Mouse (Mus musculus): Measurements from ENCODE around the gene Git1.

Git1 gene

GRCm38 (mm10) chr11:77515637-77516552 lies 22.5 kb downstream of the Git1 start, which contains the start of gene Trp53i13:
Gene Trp53i13 (minus strand): TSS chr11:77515980.
- ChIA-PET POLR2A (interaction anchor here in 3 of 4 experiments (0.5 to 16.4 kb wide), 21 partner anchors 13 to 832 kb away, joined by 3 to 210 read pairs (median 3); partner anchors contain the start of genes Git1 (in 3 of the 3), Ankrd13b (in 1 of the 3), Nufip2 (in 1 of the 3) and Taok1 (in 1 of the 3)), CTCF (interaction anchor here (0.5 to 6.4 kb wide), 11 partner anchors 8 to 221 kb away, joined by 3 to 32 read pairs (median 4); partner anchors contain the start of genes Git1 (in 1 of the 4) and Taok1 (in 1 of the 4))

DNA sequence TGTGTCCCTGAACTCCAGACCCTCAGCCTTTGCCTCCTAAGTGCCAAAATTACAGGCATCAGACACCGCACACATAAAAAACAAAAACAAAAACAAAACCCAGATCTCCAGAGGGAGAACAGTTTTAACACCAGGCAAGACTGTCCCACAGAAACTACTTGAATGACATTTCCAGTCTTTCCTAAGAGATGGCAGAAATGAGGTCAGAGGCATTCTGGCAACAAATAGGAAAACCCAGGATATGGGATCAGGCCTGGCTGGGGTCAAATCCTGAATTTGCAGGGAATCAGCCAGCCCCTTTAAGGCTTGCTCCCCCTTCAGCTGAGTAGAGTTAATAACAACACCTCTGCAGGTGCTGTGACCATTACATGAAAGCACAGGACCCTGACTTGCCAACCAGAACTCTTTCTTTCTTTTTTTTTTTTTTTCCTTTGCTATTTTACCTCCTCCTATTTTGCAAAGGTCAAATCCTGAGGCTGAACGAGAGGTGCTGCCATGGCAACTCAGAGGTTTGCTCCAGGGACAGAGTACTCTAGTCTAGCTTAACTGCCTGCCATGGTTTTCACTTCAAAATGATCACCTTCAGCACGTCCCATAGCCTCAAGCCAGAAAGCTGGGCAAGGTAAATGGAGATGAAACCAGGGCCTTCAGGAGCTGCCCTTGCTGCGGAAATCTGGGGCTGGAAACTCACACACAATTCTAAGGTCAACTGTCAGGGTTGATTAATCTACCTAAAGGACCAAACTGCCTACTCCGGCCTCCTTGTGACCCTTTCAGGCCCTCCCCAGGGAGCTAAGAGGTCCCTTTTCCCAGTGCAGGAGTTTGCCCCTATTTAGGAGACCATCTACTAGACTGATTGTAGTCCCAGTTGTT lies 23.4 kb downstream of the Git1 start:
- ChIA-PET POLR2A (interaction anchor here in 3 of 4 experiments (0.6 to 16.4 kb wide), 14 partner anchors 12 to 831 kb away, joined by 3 to 210 read pairs (median 3); partner anchors contain the start of genes Ankrd13b (in 1 of the 3), Git1 (in 1 of the 3) and Taok1 (in 1 of the 3)), CTCF (interaction anchor here in 2 of 4 experiments (0.6 to 1.8 kb wide), 7 partner anchors 9 to 221 kb away, joined by 3 to 14 read pairs (median 4); no protein-coding TSS in a partner anchor)

- CTCF ChIA-PET: interaction anchor here (0.5 to 1.8 kb wide), 5 partner anchors 10 to 44 kb away, joined by 3 to 14 read pairs (median 4); no protein-coding TSS in a partner anchor
- POLR2A ChIA-PET: interaction anchor here in 2 of 4 experiments (1.0 to 16.4 kb wide), 4 partner anchors 8 to 51 kb away, joined by 3 to 210 read pairs (median 4); partner anchors contain the start of genes Ankrd13b (in 1 of the 2) and Git1 (in 1 of the 2)
These were observed 24.9 kb downstream of the Git1 start for GRCm38 (mm10) chr11:77518051-77518798.

GRCm38 (mm10) chr11:77519043-77519442 lies 25.7 kb downstream of the Git1 start, which contains the start of gene Gm10392:
Gene Gm10392 (minus strand): TSS chr11:77519198.
- CTCF ChIA-PET: interaction anchor here in 2 of 4 experiments (1.1 to 2.0 kb wide), 5 partner anchors 9 to 18 kb away, joined by 3 to 7 read pairs (median 4); no protein-coding TSS in a partner anchor
- POLR2A ChIA-PET: interaction anchor here in 3 of 4 experiments (0.5 to 1.6 kb wide), 13 partner anchors 9 to 133 kb away, joined by 3 to 9 read pairs (median 3); partner anchors contain the start of gene Taok1 (in 1 of the 3)

GRCm38 (mm10) chr11:77520601-77521529 lies 27.5 kb downstream of the Git1 start:
- ChIA-PET CTCF (interaction anchor here in 3 of 4 experiments (0.6 to 2.0 kb wide), 7 partner anchors 13 to 468 kb away, joined by 3 to 12 read pairs (median 4); no protein-coding TSS in a partner anchor), POLR2A (interaction anchor here in 3 of 4 experiments (0.6 to 2.2 kb wide), 16 partner anchors 8 to 1836 kb away, joined by 3 to 7 read pairs (median 3); partner anchors contain the start of gene Rpl23a (in 1 of the 3))

GRCm38 (mm10) chr11:77525804-77526486 lies 32.6 kb downstream of the Git1 start:
- ChIA-PET POLR2A (interaction anchor here in 1 of 4 experiments (1.1 kb wide), 1 partner anchor 8 kb away, joined by 3 read pairs; no protein-coding TSS in a partner anchor), CTCF (interaction anchor here in 1 of 4 experiments (0.9 kb wide), 1 partner anchor 99 kb away, joined by 3 read pairs; no protein-coding TSS in a partner anchor)

DNA sequence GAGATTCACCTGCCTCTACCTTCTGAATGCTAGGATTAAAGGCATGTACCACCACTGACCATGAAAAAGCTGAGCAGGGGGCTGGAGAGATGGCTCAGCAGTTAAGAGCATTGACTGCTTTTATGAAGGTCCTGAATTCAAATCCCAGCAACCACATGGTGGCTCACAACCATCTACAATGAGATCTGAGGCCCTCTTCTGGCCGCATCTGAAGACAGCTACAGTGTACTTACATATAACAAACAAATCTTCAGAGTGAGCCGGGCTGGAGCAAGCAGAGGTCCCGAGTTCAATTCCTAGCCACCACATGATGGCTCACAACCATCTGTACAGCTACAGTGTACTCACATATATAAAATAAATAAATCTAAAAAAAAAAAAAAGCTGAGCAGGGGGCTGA lies 35.1 kb downstream of the Git1 start:
- ChIA-PET CTCF (interaction anchor here (0.6 to 1.5 kb wide), 27 partner anchors 9 to 849 kb away, joined by 3 to 13 read pairs (median 3); partner anchors contain the start of genes Abhd15 (in 1 of the 4) and Gm10392 (in 1 of the 4)), POLR2A (interaction anchor here in 3 of 4 experiments (0.5 to 2.8 kb wide), 19 partner anchors 9 to 101 kb away, joined by 3 to 21 read pairs (median 3); partner anchors contain the start of genes Abhd15 (in 2 of the 3), Trp53i13 (in 2 of the 3), Git1 (in 1 of the 3) and Gm10392 (in 1 of the 3))

- CTCF ChIA-PET: interaction anchor here in 1 of 4 experiments (0.7 kb wide), 1 partner anchor 549 kb away, joined by 3 read pairs; no protein-coding TSS in a partner anchor
These were observed 36.3 kb downstream of the Git1 start for GRCm38 (mm10) chr11:77529644-77530043.

GRCm38 (mm10) chr11:77530862-77531261 lies 37.5 kb downstream of the Git1 start:
- ChIA-PET CTCF (no interaction called here), POLR2A (no interaction called here)

More at GRCm38 (mm10) chr11:77529644-77530043, 36.3 kb downstream of the Git1 start:
- POLR2A ChIA-PET: interaction anchor here in 1 of 4 experiments (0.7 to 2.8 kb wide), 5 partner anchors 10 to 247 kb away, joined by 3 to 21 read pairs (median 5); partner anchors contain the start of genes Abhd15 and Trp53i13

- CTCF ChIA-PET: interaction anchor here in 1 of 4 experiments (0.6 kb wide), 1 partner anchor 495 kb away, joined by 5 read pairs; no protein-coding TSS in a partner anchor
- POLR2A ChIA-PET: no interaction called here
These were observed 39.0 kb downstream of the Git1 start for GRCm38 (mm10) chr11:77532202-77532846.

DNA sequence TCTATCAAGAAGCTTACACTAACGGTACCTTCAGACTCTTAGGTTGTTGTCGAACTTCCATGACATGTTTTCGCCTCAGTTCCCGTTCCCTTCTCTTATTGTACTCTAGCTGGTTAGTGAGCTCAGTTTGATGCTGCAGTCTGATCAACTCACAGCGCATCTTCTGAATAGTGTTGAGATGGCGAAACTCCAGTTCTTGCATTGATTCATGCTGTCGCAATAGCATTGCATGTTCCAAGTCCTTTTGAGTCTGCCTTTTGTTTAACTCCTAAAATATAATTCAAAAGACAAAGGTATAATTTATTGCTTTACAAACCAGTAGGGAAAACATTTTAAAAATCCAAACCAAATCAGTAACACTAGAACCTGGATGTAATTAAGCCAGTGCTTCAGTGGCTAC lies 51.9 kb downstream of the Git1 start:
- POLR2A ChIA-PET: interaction anchor here in 1 of 4 experiments (0.6 to 1.1 kb wide), 3 partner anchors 16 to 17 kb away, joined by 3 to 4 read pairs (median 4); no protein-coding TSS in a partner anchor
- CTCF ChIA-PET: no interaction called here
